Mouse (Mus musculus): ENCODE results near the gene Zdhhc13.

Gene Zdhhc13

GRCm38 (mm10) chr7:48788851-48789572 lies at the start of gene Zdhhc13:
Gene Zdhhc13, plus strand, starts transcription at chr7:48789003.
- DNase-seq, result peak; percentile 94

GRCm38 (mm10) chr7:48749298-48750163 lies 39.3 kb upstream of the Zdhhc13 start:
- DNase-seq, result peak; percentile 83

- DNase-seq, result peak; percentile 37
These were observed 38.5 kb upstream of the Zdhhc13 start for GRCm38 (mm10) chr7:48750164-48750809.

GRCm38 (mm10) chr7:48751222-48751621 lies 37.6 kb upstream of the Zdhhc13 start:
- no peak for DNase-seq

- DNase-seq, result no peak
These were observed 34.3 kb upstream of the Zdhhc13 start for GRCm38 (mm10) chr7:48754415-48754974.

- no peak for DNase-seq
These were observed 33.0 kb upstream of the Zdhhc13 start for GRCm38 (mm10) chr7:48755825-48756224.

- no peak for DNase-seq
These were observed 32.4 kb upstream of the Zdhhc13 start for GRCm38 (mm10) chr7:48756306-48756931.

GRCm38 (mm10) chr7:48758083-48758482 lies 30.7 kb upstream of the Zdhhc13 start:
- no peak for DNase-seq

- DNase-seq, result no peak
These were observed 28.0 kb upstream of the Zdhhc13 start for GRCm38 (mm10) chr7:48760789-48761188.

GRCm38 (mm10) chr7:48762289-48762688 lies 26.5 kb upstream of the Zdhhc13 start:
- DNase-seq, result no peak

GRCm38 (mm10) chr7:48762721-48763120 lies 26.1 kb upstream of the Zdhhc13 start:
- no peak for DNase-seq

GRCm38 (mm10) chr7:48765959-48766358 lies 22.8 kb upstream of the Zdhhc13 start:
- no peak for DNase-seq

GRCm38 (mm10) chr7:48769721-48770120 lies 19.1 kb upstream of the Zdhhc13 start:
- no peak for DNase-seq

GRCm38 (mm10) chr7:48772060-48772734 lies 16.6 kb upstream of the Zdhhc13 start:
- no peak for DNase-seq

- no peak for DNase-seq
These were observed 15.5 kb upstream of the Zdhhc13 start for GRCm38 (mm10) chr7:48773333-48773732.

- no peak for DNase-seq
These were observed 14.2 kb upstream of the Zdhhc13 start for GRCm38 (mm10) chr7:48774633-48775032.

GRCm38 (mm10) chr7:48775436-48775835 lies 13.4 kb upstream of the Zdhhc13 start:
- DNase-seq, result no peak

- DNase-seq, result peak; percentile 36
These were observed 10.9 kb upstream of the Zdhhc13 start for GRCm38 (mm10) chr7:48777721-48778504.

GRCm38 (mm10) chr7:48779110-48779509 lies 9.7 kb upstream of the Zdhhc13 start:
- DNase-seq, result peak; percentile 94

- no peak for DNase-seq
These were observed 6.4 kb upstream of the Zdhhc13 start for GRCm38 (mm10) chr7:48782432-48782831.
